Mouse (Mus musculus): ENCODE data around the gene Ccdc114. TPM values are rescaled to one million over a fixed set of nuclear protein-coding genes. Genes with fewer than 3 reads are reported as not detected.

The Ccdc114 gene
- 10 to 100 TPM in 1 of 2 experiments, 1 to 10 TPM in 1; 2.9 to 11.0 TPM for polyA plus RNA-seq (2017; shearing (Covaris generic))

DNA sequence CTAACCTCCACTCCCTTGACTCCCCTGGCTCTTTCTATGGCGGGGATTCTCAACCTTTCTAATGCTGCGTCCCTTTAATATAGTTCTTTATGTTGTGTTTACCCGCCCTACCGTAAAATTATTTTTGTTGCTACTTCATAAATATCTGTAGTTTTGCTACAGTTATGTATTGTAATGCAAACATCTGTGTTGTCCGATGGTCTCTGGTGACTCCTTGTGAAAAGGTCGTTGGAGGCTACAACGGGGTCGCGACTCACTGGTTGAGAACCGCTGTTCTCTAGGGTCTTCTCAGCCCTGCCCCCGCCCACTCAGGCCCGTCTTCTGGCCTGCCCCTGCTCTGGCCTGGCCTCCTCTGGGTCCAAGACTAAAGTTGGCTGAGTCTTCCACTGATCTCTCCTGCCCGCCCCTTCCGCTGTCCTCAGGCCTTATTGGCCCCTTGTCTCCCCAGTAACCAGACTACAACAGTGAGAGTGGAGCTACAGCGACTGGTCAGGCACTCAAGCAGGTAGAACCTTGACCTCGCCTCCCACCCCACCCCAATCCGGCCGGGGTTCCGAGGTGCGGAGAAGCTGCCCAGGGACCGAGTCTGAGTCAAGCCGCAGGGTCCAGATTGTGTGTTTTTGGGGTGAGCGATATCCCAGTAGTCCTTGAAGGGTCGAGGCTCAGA lies at the start of gene Ccdc114:
Gene Ccdc114, plus strand, starts transcription at position 311 of the 667 bp plus-strand sequence.

DNA sequence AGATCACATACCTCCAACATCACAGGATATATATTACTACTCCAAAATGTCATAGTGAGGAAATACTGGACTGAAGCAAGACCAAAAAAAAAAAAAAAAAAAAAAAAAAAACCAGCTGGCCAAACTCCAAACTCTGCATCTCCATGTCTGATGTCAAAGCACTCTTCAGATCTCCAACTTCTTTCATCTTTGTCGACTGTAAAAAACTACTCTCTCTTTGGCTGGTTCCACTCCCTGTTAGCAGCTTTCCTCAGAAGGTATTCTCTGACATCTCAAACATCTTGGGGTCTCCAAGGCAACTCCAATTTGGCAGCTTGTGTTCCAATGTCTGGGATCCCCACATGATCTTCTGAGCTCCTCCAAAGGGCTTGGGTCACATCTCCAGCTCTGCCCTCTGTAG lies 45.6 kb upstream of the Ccdc114 start, which contains the start of gene Grin2d:
Gene Grin2d, minus strand, starts transcription at position 101 of the 400 bp plus-strand sequence.

DNA sequence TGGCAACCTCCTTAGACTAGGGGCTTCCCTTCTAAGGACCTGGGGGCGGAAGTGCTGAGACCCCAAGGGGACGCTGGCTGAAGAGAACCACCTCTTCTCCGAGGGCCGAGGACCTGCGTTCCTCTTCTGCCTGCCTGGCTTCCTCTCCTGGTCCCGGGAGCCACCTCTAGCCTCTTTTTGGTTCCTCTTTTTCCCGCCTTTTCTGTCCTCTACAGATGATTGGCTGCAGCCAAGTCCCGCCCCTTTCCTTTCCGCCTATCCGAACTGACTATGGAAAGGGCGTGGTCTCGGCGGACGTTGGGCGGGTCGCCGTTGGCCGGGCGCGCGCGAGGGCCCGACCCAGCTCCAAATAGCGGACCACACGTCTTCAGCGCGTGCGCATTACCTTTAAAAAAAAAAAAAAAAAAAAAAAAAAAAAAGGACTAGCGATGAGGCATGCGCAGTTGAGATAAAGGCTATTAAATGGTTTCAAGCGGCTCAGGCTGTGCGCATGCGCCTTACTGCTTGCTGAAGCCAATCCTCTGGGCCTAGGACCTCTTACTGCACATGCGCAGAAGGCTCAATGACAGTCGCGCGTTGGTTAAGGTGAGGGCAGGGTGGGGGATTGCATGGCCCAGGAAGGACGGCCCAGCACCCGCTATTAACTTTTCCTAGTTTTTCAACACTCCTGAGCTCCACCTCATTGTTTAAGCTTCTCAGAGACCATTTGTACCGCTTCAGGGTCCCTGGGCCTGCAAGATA lies 27.2 kb upstream of the Ccdc114 start, which contains the start of the genes Syngr4 and Tmem143:
Gene Syngr4, minus strand, starts transcription at position 198 of the 741 bp plus-strand sequence.
Gene Tmem143, plus strand, starts transcription at position 425 of the 741 bp plus-strand sequence.

DNA sequence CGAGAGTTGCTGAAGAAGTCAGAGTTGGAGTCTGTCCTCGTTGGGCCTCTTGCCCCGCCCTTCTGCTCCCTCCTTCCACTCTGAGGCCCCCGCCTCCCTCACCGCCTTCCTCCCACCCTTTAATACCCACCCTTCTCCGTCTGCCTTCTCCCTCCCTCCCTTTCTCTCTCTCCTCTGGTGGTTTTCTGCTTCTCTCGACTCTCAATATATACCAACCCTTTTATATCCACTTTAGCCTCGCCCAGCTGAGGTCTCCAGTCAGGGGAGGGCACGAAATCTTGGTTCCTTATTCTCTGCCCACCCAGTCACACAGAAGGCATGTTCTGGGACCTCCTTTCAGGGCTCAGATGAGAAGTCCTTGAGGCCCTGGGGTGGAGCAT lies 2.6 kb upstream of the Ccdc114 start, which contains the start of gene Emp3:
Gene Emp3, minus strand, starts transcription at position 163 of the 380 bp plus-strand sequence.

Other genes with a start within 250 kb of the Ccdc114 start
- under 1 TPM in 1 of 2 experiments, not detected in 1; 0.49 TPM for gene Ntn5, start 240.1 kb upstream of the Ccdc114 start, polyA plus RNA-seq (2017; shearing (Covaris generic))
- gene Sec1, start 229.7 kb upstream of the Ccdc114 start, polyA plus RNA-seq (2017; shearing (Covaris generic)), result not detected
- gene Car11, start 224.2 kb upstream of the Ccdc114 start, polyA plus RNA-seq (2017; shearing (Covaris generic)), result 1 to 10 TPM; 6.1 to 9.2 TPM
- 10 to 100 TPM; 26.0 to 37.0 TPM for gene Dbp, start 219.0 kb upstream of the Ccdc114 start, polyA plus RNA-seq (2017; shearing (Covaris generic))
- 1,000 to 10,000 TPM; 1,327 to 1,518 TPM for gene Rpl18, start 208.6 kb upstream of the Ccdc114 start, polyA plus RNA-seq (2017; shearing (Covaris generic))
- gene Sphk2, start 206.1 kb upstream of the Ccdc114 start, polyA plus RNA-seq (2017; shearing (Covaris generic)), result 10 to 100 TPM; 26.1 to 35.8 TPM
- gene Fam83e, start 202.9 kb upstream of the Ccdc114 start, polyA plus RNA-seq (2017; shearing (Covaris generic)), result 1 to 10 TPM in 1 of 2 experiments, under 1 TPM in 1; 0.25 to 1.9 TPM
- gene Spaca4, start 198.3 kb upstream of the Ccdc114 start, polyA plus RNA-seq (2017; shearing (Covaris generic)), result not detected
- under 1 TPM; 0.12 to 0.38 TPM for gene Lmtk3, start 140.3 kb upstream of the Ccdc114 start, polyA plus RNA-seq (2017; shearing (Covaris generic))
- gene Sult2b1, start 139.4 kb upstream of the Ccdc114 start, polyA plus RNA-seq (2017; shearing (Covaris generic)), result 1 to 10 TPM; 4.4 to 6.7 TPM
- gene Cyth2, start 109.5 kb upstream of the Ccdc114 start, polyA plus RNA-seq (2017; shearing (Covaris generic)), result 10 to 100 TPM; 82.2 to 88.4 TPM
- gene Kcnj14, start 99.3 kb upstream of the Ccdc114 start, polyA plus RNA-seq (2017; shearing (Covaris generic)), result 1 to 10 TPM in 1 of 2 experiments, under 1 TPM in 1; 0.55 to 1.0 TPM
- 10 to 100 TPM; 35.7 to 36.3 TPM for gene Grwd1, start 93.1 kb upstream of the Ccdc114 start, polyA plus RNA-seq (2017; shearing (Covaris generic))
- 100 to 1,000 TPM in 1 of 2 experiments, 10 to 100 TPM in 1; 78.9 to 119 TPM for gene Kdelr1, start 51.3 kb upstream of the Ccdc114 start, polyA plus RNA-seq (2017; shearing (Covaris generic))
- gene Grin2d, start 45.7 kb upstream of the Ccdc114 start, polyA plus RNA-seq (2017; shearing (Covaris generic)), result 1 to 10 TPM; 1.0 to 1.6 TPM
- under 1 TPM in 1 of 2 experiments, not detected in 1; 0.36 TPM for gene Syngr4, start 27.4 kb upstream of the Ccdc114 start, polyA plus RNA-seq (2017; shearing (Covaris generic))
- gene Tmem143, start 27.1 kb upstream of the Ccdc114 start, polyA plus RNA-seq (2017; shearing (Covaris generic)), result 10 to 100 TPM in 1 of 2 experiments, 1 to 10 TPM in 1; 6.0 to 13.0 TPM
- 100 to 1,000 TPM; 618 to 655 TPM for gene Emp3, start 2.7 kb upstream of the Ccdc114 start, polyA plus RNA-seq (2017; shearing (Covaris generic))
- under 1 TPM in 1 of 2 experiments, not detected in 1; 0.21 TPM for gene Abcc6, start 106.2 kb downstream of the Ccdc114 start, polyA plus RNA-seq (2017; shearing (Covaris generic))
- 10 to 100 TPM; 35.1 to 42.9 TPM for gene Nomo1, start 109.6 kb downstream of the Ccdc114 start, polyA plus RNA-seq (2017; shearing (Covaris generic))
- not detected for gene Kcnj11, start 176.7 kb downstream of the Ccdc114 start, polyA plus RNA-seq (2017; shearing (Covaris generic))